Mouse (Mus musculus): ENCODE results near the gene Ralgds. TPM values are rescaled to one million over a fixed set of nuclear protein-coding genes. Genes with fewer than 3 reads are reported as not detected.

Ralgds gene
- polyA plus RNA-seq, 1 experiment from 2014 or later = 27.5 TPM

GRCm38 (mm10) chr2:28479208-28480204 is 33.4 kb upstream of the Ralgds start:
- ATAC-seq (ENCODE audit: insufficient read depth, low FRiP score, low read depth) = peak; percentile 22; the same call in 1 of the 2 replicates
- no peaks in the 10 kb centered on the region for H3K4me1 ChIP-seq
- no peak overlapping the region for H3K9ac ChIP-seq
- no peaks in the 10 kb centered on the region for H3K9me3 ChIP-seq
- H3K36me3 ChIP-seq = no peaks in the 10 kb centered on the region
- H3K27ac ChIP-seq = 0 out of 2 replicates have a peak overlapping the region, but pooled peaks have one; percentile 2
- H3K27me3 ChIP-seq (replicated peaks) = no peaks in the 10 kb centered on the region
- 64% methylated on average over 20 of the region's 20 CpGs for WGBS
- peak overlapping the region; percentile 21; the same call in 1 of the 2 replicates for H3K4me3 ChIP-seq (replicated peaks)
- no peak overlapping the region for H3K4me2 ChIP-seq

GRCm38 (mm10) chr2:28483861-28484260 is 29.1 kb upstream of the Ralgds start:
- no peak overlapping the region for H3K27ac ChIP-seq
- no peak overlapping the region for H3K4me2 ChIP-seq
- H3K27me3 ChIP-seq (replicated peaks) = no peaks in the 10 kb centered on the region
- no peak overlapping the region for H3K4me3 ChIP-seq (replicated peaks)
- H3K9me3 ChIP-seq = no peaks in the 10 kb centered on the region
- no peak overlapping the region for H3K9ac ChIP-seq
- WGBS = 59% methylated on average over 2 of the region's 2 CpGs
- H3K36me3 ChIP-seq = no peaks in the 10 kb centered on the region
- H3K4me1 ChIP-seq = no peaks in the 10 kb centered on the region
- ATAC-seq (ENCODE audit: insufficient read depth, low FRiP score, low read depth) = no peak

GRCm38 (mm10) chr2:28494521-28494920 is 18.4 kb upstream of the Ralgds start:
- Histone ChIP-seq H3K4me2 (no peak overlapping the region), H3K36me3 (no peaks in the 10 kb centered on the region), H3K27ac (no peak overlapping the region), H3K9ac (no peak overlapping the region), H3K4me1 (peaks cover 14% of the 10 kb centered on the region), H3K9me3 (no peaks in the 10 kb centered on the region), H3K27me3 (replicated peaks) (no peaks in the 10 kb centered on the region), H3K4me3 (replicated peaks) (no peak overlapping the region)
- no peak for ATAC-seq (ENCODE audit: insufficient read depth, low FRiP score, low read depth)
- 72% methylated on average over 2 of the region's 2 CpGs for WGBS

- no peak overlapping the region for H3K4me3 ChIP-seq (replicated peaks)
Measured at GRCm38 (mm10) chr2:28495207-28495756, 17.6 kb upstream of the Ralgds start.

GRCm38 (mm10) chr2:28495801-28496595 is 16.9 kb upstream of the Ralgds start:
- Histone ChIP-seq H3K9ac (no peak overlapping the region), H3K4me1 (peaks cover 14% of the 10 kb centered on the region), H3K4me3 (replicated peaks) (no peak overlapping the region), H3K4me2 (peak overlapping the region; percentile 10; the same call in 1 of the 2 replicates), H3K9me3 (no peaks in the 10 kb centered on the region), H3K27me3 (replicated peaks) (no peaks in the 10 kb centered on the region), H3K36me3 (no peaks in the 10 kb centered on the region), H3K27ac (peak overlapping the region; percentile 73)
- WGBS = 78% methylated on average over 16 of the region's 16 CpGs
- no peak for ATAC-seq (ENCODE audit: insufficient read depth, low FRiP score, low read depth)

More at GRCm38 (mm10) chr2:28495207-28495756, 17.6 kb upstream of the Ralgds start:
- WGBS = 66% methylated on average over 14 of the region's 14 CpGs
- ATAC-seq (ENCODE audit: insufficient read depth, low FRiP score, low read depth) = no peak
- Histone ChIP-seq H3K27me3 (replicated peaks) (no peaks in the 10 kb centered on the region), H3K4me2 (peak overlapping the region; percentile 10; the same call in 1 of the 2 replicates), H3K36me3 (no peaks in the 10 kb centered on the region), H3K9me3 (no peaks in the 10 kb centered on the region), H3K27ac (peak overlapping the region; percentile 73; the same call in 1 of the 2 replicates), H3K9ac (no peak overlapping the region), H3K4me1 (peaks cover 14% of the 10 kb centered on the region)

- Histone ChIP-seq H3K4me2 (peak within 1 kb of the TSS; percentile 35), H3K27ac (peak within 1 kb of the TSS; percentile 73), H3K36me3 (no peaks in the 10 kb centered on the region), H3K9me3 (no peaks in the 10 kb centered on the region), H3K9ac (no peak within 1 kb of the TSS), H3K4me1 (peaks cover 14% of the 10 kb centered on the region), H3K4me3 (replicated peaks) (peak within 1 kb of the TSS; percentile 21; the same call in 1 of the 2 replicates), H3K27me3 (replicated peaks) (no peaks in the 10 kb centered on the region)
- 46% methylated on average over 5 of the region's 5 CpGs for WGBS
- no peak; the same call in 1 of the 2 replicates for ATAC-seq (ENCODE audit: insufficient read depth, low FRiP score, low read depth)
Measured at GRCm38 (mm10) chr2:28496671-28497070, 16.3 kb upstream of the Ralgds start, which contains the start of gene Gbgt1. Gene Gbgt1, plus strand, starts transcription at chr2:28496891.

- Histone ChIP-seq H3K9me3 (no peaks in the 10 kb centered on the region), H3K36me3 (no peaks in the 10 kb centered on the region), H3K4me3 (replicated peaks) (no peak overlapping the region), H3K9ac (no peak overlapping the region), H3K27ac (no peak overlapping the region), H3K4me2 (no peak overlapping the region), H3K27me3 (replicated peaks) (no peaks in the 10 kb centered on the region), H3K4me1 (peaks cover 14% of the 10 kb centered on the region)
- no peak for ATAC-seq (ENCODE audit: insufficient read depth, low FRiP score, low read depth)
- WGBS = 81% methylated on average over 5 of the region's 5 CpGs
Measured at GRCm38 (mm10) chr2:28497561-28497960, 15.4 kb upstream of the Ralgds start.

- H3K4me3 ChIP-seq (replicated peaks) = no peak overlapping the region
- H3K27ac ChIP-seq = no peak overlapping the region
- no peaks in the 10 kb centered on the region for H3K27me3 ChIP-seq (replicated peaks)
- WGBS = 78% methylated on average over 4 of the region's 4 CpGs
- no peak overlapping the region for H3K4me2 ChIP-seq
- peaks cover 14% of the 10 kb centered on the region for H3K4me1 ChIP-seq
- H3K36me3 ChIP-seq = no peaks in the 10 kb centered on the region
- H3K9ac ChIP-seq = no peak overlapping the region
- H3K9me3 ChIP-seq = no peaks in the 10 kb centered on the region
- no peak for ATAC-seq (ENCODE audit: insufficient read depth, low FRiP score, low read depth)
Measured at GRCm38 (mm10) chr2:28498431-28498830, 14.5 kb upstream of the Ralgds start.

- no peaks in the 10 kb centered on the region for H3K27me3 ChIP-seq (replicated peaks)
- H3K4me1 ChIP-seq = no peaks in the 10 kb centered on the region
- ATAC-seq (ENCODE audit: insufficient read depth, low FRiP score, low read depth) = no peak
- no peaks in the 10 kb centered on the region for H3K36me3 ChIP-seq
- no peak overlapping the region for H3K27ac ChIP-seq
- H3K9me3 ChIP-seq = no peaks in the 10 kb centered on the region
- no peak overlapping the region for H3K4me3 ChIP-seq (replicated peaks)
- 79% methylated on average over 10 of the region's 10 CpGs for WGBS
- H3K4me2 ChIP-seq = no peak overlapping the region
- no peak overlapping the region for H3K9ac ChIP-seq
Measured at GRCm38 (mm10) chr2:28502987-28503386, 9.9 kb upstream of the Ralgds start.

GRCm38 (mm10) chr2:28504676-28505075 is 8.2 kb upstream of the Ralgds start:
- Histone ChIP-seq H3K27ac (no peak overlapping the region), H3K4me2 (no peak overlapping the region)
- WGBS = 91% methylated on average over 13 of the region's 13 CpGs

GRCm38 (mm10) chr2:28505795-28506194 is 7.1 kb upstream of the Ralgds start, which contains the start of gene Gm10134:
Gene Gm10134, plus strand, starts transcription at chr2:28506095.
- Histone ChIP-seq H3K4me2 (no peak within 1 kb of the TSS), H3K4me3 (replicated peaks) (no peak within 1 kb of the TSS), H3K36me3 (no peaks in the 10 kb centered on the region), H3K9ac (no peak within 1 kb of the TSS), H3K4me1 (no peaks in the 10 kb centered on the region), H3K27ac (no peak within 1 kb of the TSS), H3K9me3 (no peaks in the 10 kb centered on the region), H3K27me3 (replicated peaks) (no peaks in the 10 kb centered on the region)
- no peak for ATAC-seq (ENCODE audit: insufficient read depth, low FRiP score, low read depth)
- 71% methylated on average over 3 of the region's 3 CpGs for WGBS

More at GRCm38 (mm10) chr2:28504676-28505075, 8.2 kb upstream of the Ralgds start:
- Histone ChIP-seq H3K36me3 (no peaks in the 10 kb centered on the region), H3K4me3 (replicated peaks) (no peak overlapping the region), H3K27me3 (replicated peaks) (no peaks in the 10 kb centered on the region), H3K9ac (no peak overlapping the region), H3K9me3 (no peaks in the 10 kb centered on the region), H3K4me1 (no peaks in the 10 kb centered on the region)
- ATAC-seq (ENCODE audit: insufficient read depth, low FRiP score, low read depth) = no peak

All from stomach, embryonic 15.5 days (tissue).